Mouse (Mus musculus): Measurements from ENCODE around the gene Gcnt2. TPM values are rescaled to one million over a fixed set of nuclear protein-coding genes. Genes with fewer than 3 reads are reported as not detected.
"Not testable (repeated sequence)": the region's sequence is repeated elsewhere in the genome, so short reads cannot be mapped to it uniquely, and the experiment has no call there.

The Gcnt2 gene
- total RNA-seq, 1 experiment, result 21.8 TPM

DNA sequence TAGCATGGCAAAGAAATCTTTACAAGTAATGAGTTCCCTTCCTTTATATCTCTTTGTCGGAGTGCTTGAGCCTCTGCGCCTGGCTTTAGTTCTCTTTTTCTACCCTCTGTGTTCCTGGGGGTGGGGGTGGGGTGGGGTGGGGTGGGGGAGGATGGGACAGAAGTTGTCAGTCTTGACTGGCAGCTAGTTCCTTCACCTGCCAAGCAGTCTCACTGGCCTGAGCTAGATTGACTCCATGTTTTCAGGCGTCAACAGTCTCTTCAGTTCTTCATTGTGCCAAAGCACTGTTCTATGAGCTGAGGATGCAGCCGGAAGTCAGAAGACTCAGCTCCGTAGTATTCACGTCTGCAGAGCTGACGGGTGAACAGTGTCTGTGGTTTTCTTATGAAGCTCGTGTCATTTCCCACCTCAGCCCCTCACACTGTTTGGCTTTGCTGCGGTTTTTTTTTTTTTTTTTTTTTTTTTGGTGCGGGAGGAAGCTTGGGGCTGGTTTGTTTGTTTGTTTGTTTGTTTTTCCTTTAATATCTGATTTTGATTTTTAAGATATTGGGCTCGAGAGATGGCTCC, 62.8 kb downstream of the Gcnt2 start:
- in situ Hi-C loops (cut with MboI; ENCODE audit: low sequenced_read_pairs in 2 of 2, unreplicated experiment in 2 of 2), result no loop called here

DNA sequence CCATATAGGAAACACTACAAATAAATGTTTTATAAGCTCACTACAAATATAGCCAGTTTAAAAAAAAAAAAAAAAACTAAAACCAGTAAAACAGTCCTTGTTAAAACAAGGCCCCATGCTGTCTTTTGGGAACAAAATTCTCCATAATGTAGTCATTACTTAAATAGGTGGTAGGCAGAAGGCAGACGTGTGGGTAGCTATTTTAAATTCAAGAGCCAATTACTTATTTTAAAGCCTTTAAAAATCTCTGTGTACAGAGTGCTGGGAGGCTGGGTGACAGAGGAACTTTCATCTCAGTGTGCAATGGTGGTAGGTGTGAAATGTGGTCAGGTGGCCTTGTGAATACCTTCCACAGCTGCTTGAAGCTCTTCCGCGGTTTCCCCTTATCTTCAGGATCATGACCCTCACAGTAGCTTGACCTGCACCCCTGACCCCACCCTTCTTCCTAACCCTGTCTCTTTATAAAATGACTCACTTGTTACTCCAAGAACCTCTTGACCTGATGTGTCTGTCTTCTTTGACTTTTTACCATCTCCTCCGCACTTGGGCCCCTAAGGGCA, 64.3 kb downstream of the Gcnt2 start:
- Histone ChIP-seq H3K36me3 (ENCODE audit: control insufficient read depth, insufficient read depth, low read length, poor library complexity, severe bottlenecking) (peaks cover 4% of the 10 kb centered on the region), H3K9ac (ENCODE audit: insufficient read depth, low read depth, low read length, poor library complexity, severe bottlenecking) (no peak overlapping the region), H3K9me3 (ENCODE audit: control insufficient read depth, insufficient read depth, low read depth, low read length) (no peaks in the 10 kb centered on the region), H3K27ac (ENCODE audit: insufficient read depth, low read depth, low read length, poor library complexity, severe bottlenecking) (no peak overlapping the region), H3K4me3 (ENCODE audit: insufficient read depth in 1 of 2, low read depth in 1 of 2, low read length in 2 of 2, poor library complexity in 1 of 2, severe bottlenecking in 1 of 2) (no peak overlapping the region), H3K4me1 (ENCODE audit: control insufficient read depth in 2 of 2, insufficient read depth in 2 of 2, low read length in 2 of 2, poor library complexity in 1 of 2) (peaks cover 14 to 22% of the 10 kb centered on the region in 2 experiments)
- DNase-seq (ENCODE audit: low read depth, low spot score), result no peak
- no peak for TF ChIP-seq MAFK (IDR thresholded peaks at IDR 0.05; ENCODE audit: insufficient read depth, low read depth, low read length)
- no peak for TF ChIP-seq HCFC1 (IDR thresholded peaks at IDR 0.05; ENCODE audit: borderline replicate concordance, insufficient read depth, low read length)
- TF ChIP-seq CHD2 (IDR thresholded peaks at IDR 0.05; ENCODE audit: low read depth, low read length), result no peak
- TF ChIP-seq ZNF384 (IDR thresholded peaks at IDR 0.05; ENCODE audit: low read depth, low read length), result no peak
- in situ Hi-C loops (cut with MboI; ENCODE audit: low sequenced_read_pairs in 2 of 2, unreplicated experiment in 2 of 2), result no loop called here

More for the DNA sequence above, 62.8 kb downstream of the Gcnt2 start:
- no peak for DNase-seq (ENCODE audit: low read depth, low spot score)
- Histone ChIP-seq H3K36me3 (ENCODE audit: control insufficient read depth, insufficient read depth, low read length, poor library complexity, severe bottlenecking) (peaks cover 4% of the 10 kb centered on the region), H3K4me1 (ENCODE audit: control insufficient read depth in 2 of 2, insufficient read depth in 2 of 2, low read length in 2 of 2, poor library complexity in 1 of 2) (peaks cover 14 to 24% of the 10 kb centered on the region in 2 experiments), H3K9me3 (ENCODE audit: control insufficient read depth, insufficient read depth, low read depth, low read length) (no peaks in the 10 kb centered on the region), H3K9ac (ENCODE audit: insufficient read depth, low read depth, low read length, poor library complexity, severe bottlenecking) (no peak overlapping the region), H3K4me3 (ENCODE audit: insufficient read depth in 1 of 2, low read depth in 1 of 2, low read length in 2 of 2, poor library complexity in 1 of 2, severe bottlenecking in 1 of 2) (no peak overlapping the region), H3K27ac (ENCODE audit: insufficient read depth, low read depth, low read length, poor library complexity, severe bottlenecking) (no peak overlapping the region; the same call in 1 of the 2 replicates)
- TF ChIP-seq CHD2 (IDR thresholded peaks at IDR 0.05; ENCODE audit: low read depth, low read length), result no peak
- no peak for TF ChIP-seq HCFC1 (IDR thresholded peaks at IDR 0.05; ENCODE audit: borderline replicate concordance, insufficient read depth, low read length)
- no peak for TF ChIP-seq ZNF384 (IDR thresholded peaks at IDR 0.05; ENCODE audit: low read depth, low read length)
- no peak for TF ChIP-seq MAFK (IDR thresholded peaks at IDR 0.05; ENCODE audit: insufficient read depth, low read depth, low read length)
- no peak for TF ChIP-seq ZC3H11A (IDR thresholded peaks at IDR 0.05; ENCODE audit: borderline replicate concordance, low read depth, low read length)

DNA sequence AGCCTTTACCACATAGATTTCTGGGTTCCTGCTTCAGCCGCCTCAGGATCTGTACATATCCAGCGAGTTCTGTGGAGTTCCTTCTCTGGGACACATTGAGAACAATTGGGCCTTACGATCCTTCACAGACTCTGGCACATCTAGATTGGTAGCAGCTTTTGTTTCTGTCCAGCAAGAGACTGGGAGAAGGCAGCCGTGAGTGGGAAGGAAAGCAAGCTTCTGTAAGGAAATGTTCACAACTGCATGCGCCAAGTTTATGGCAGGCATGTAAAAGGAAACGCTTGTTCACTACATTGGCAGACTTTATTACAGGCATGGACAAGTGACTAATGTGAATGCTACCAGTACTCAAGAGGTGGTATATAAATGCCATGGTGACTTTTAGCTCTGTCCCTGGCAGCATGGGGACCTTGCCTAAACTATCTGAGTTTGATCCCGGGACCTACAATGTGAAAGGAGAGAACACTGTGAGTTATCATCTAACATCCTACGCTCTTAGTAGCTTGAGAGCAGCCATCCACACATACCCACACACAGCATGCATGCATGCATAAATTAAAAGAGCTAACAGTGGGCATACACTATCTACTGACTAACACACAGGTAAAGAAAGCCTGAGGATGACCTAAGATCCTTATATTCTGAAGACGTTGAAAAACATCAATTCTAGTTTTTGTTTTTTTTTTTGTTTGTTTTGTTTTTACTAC, 68.8 kb downstream of the Gcnt2 start:
- H3K4me3 ChIP-seq (ENCODE audit: insufficient read depth in 1 of 2, low read depth in 1 of 2, low read length in 2 of 2, poor library complexity in 1 of 2, severe bottlenecking in 1 of 2), result no peak overlapping the region
- no peak overlapping the region for H3K9ac ChIP-seq (ENCODE audit: insufficient read depth, low read depth, low read length, poor library complexity, severe bottlenecking)
- no peaks in the 10 kb centered on the region for H3K9me3 ChIP-seq (ENCODE audit: control insufficient read depth, insufficient read depth, low read depth, low read length)
- in situ Hi-C loops (cut with MboI; ENCODE audit: low sequenced_read_pairs in 2 of 2, unreplicated experiment in 2 of 2), result no loop called here
- no peak for DNase-seq (ENCODE audit: low read depth, low spot score)
- H3K27ac ChIP-seq (ENCODE audit: insufficient read depth, low read depth, low read length, poor library complexity, severe bottlenecking), result no peak overlapping the region
- TF ChIP-seq ZC3H11A (IDR thresholded peaks at IDR 0.05; ENCODE audit: borderline replicate concordance, low read depth, low read length) (no peak), ZNF384 (IDR thresholded peaks at IDR 0.05; ENCODE audit: low read depth, low read length) (no peak), MAFK (IDR thresholded peaks at IDR 0.05; ENCODE audit: insufficient read depth, low read depth, low read length) (no peak), HCFC1 (IDR thresholded peaks at IDR 0.05; ENCODE audit: borderline replicate concordance, insufficient read depth, low read length) (no peak), CHD2 (IDR thresholded peaks at IDR 0.05; ENCODE audit: low read depth, low read length) (no peak)
- H3K36me3 ChIP-seq (ENCODE audit: control insufficient read depth, insufficient read depth, low read length, poor library complexity, severe bottlenecking), result peaks cover 3% of the 10 kb centered on the region
- peaks cover 8 to 13% of the 10 kb centered on the region in 2 experiments; a peak in 3 of 4 replicates for H3K4me1 ChIP-seq (ENCODE audit: control insufficient read depth in 2 of 2, insufficient read depth in 2 of 2, low read length in 2 of 2, poor library complexity in 1 of 2)

DNA sequence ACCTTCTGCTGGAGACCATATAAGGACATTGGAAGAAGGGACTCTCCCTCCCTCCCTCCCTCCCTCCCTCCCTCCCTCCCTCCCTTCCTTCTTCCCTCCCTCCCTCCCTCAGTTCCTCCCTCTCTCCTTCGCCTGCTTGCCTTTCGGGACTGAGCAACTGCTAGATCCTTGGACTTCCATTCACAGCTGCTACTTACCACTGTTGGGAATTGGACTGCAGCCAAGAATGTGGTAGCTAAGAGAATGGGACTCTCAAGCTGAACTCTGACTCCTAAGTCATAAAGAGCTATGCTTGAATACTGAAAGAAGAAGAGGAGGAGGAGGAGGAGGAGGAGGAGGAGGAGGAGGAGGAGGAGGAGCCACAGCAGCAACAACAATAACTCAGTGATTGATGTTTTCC, 72.3 kb downstream of the Gcnt2 start:
- H3K4me1 ChIP-seq (ENCODE audit: control insufficient read depth in 2 of 2, insufficient read depth in 2 of 2, low read length in 2 of 2, poor library complexity in 1 of 2); in situ Hi-C loops (cut with MboI; ENCODE audit: low sequenced_read_pairs in 2 of 2, unreplicated experiment in 2 of 2); H3K27ac ChIP-seq (ENCODE audit: insufficient read depth, low read depth, low read length, poor library complexity, severe bottlenecking); DNase-seq (ENCODE audit: low read depth, low spot score); H3K36me3 ChIP-seq (ENCODE audit: control insufficient read depth, insufficient read depth, low read length, poor library complexity, severe bottlenecking); H3K9ac ChIP-seq (ENCODE audit: insufficient read depth, low read depth, low read length, poor library complexity, severe bottlenecking); H3K9me3 ChIP-seq (ENCODE audit: control insufficient read depth, insufficient read depth, low read depth, low read length); H3K4me3 ChIP-seq (ENCODE audit: insufficient read depth in 1 of 2, low read depth in 1 of 2, low read length in 2 of 2, poor library complexity in 1 of 2, severe bottlenecking in 1 of 2): not testable (repeated sequence)
